Mouse (Mus musculus) liver, postnatal 0 days (tissue): ENCODE results near the gene Pappa2. TPM values are rescaled to one million over a fixed set of nuclear protein-coding genes. Genes with fewer than 3 reads are reported as not detected.

Experiments used
- ATAC-seq: fragments of 200-750 bp; cut with Nextera tagmentation; 2 replicates; pipeline ENCODE4 v1.8.0; 2017; ENCODE audit warnings: mild to moderate bottlenecking, moderate library complexity
- DNase-seq: peaks from one replicate; pipeline ENCODE4 v3.0.0-alpha.2; 2016
- H3K27ac ChIP-seq: fragments of 300-500 bp; sonication (generic); 2 replicates; pipeline ENCODE4 v1.5.1; 2014; ENCODE audit warnings: antibody characterized with exemption, moderate library complexity, mild to moderate bottlenecking, low read depth
- H3K27me3 ChIP-seq: fragments of 300-500 bp; sonication (generic); 2 replicates; pipeline ENCODE4 v1.6.1; 2014; ENCODE audit warnings: low read length, control low read depth, mixed read lengths; ENCODE audit not compliant: insufficient read depth
- H3K36me3 ChIP-seq: fragments of 300-500 bp; sonication (generic); replicated peaks from 2 replicates; pipeline ENCODE4 v1.6.1; 2014; ENCODE audit warnings: mild to moderate bottlenecking, control low read depth, low read length, moderate library complexity, mixed read lengths; ENCODE audit not compliant: insufficient read depth
- H3K4me1 ChIP-seq: fragments of 300-500 bp; sonication (generic); 2 replicates; pipeline ENCODE4 v1.6.1; 2014; ENCODE audit warnings: antibody characterized with exemption, mild to moderate bottlenecking, control low read depth; ENCODE audit not compliant: insufficient read depth
- H3K4me2 ChIP-seq: fragments of 300-500 bp; sonication (generic); 2 replicates; pipeline ENCODE4 v1.6.1; 2014; ENCODE audit warnings: low read depth, mild to moderate bottlenecking, low read length, moderate library complexity, mixed read lengths
- H3K4me3 ChIP-seq: fragments of 300-500 bp; sonication (generic); 2 replicates; pipeline ENCODE4 v1.5.1; 2014; ENCODE audit warnings: low read depth, low read length
- H3K9ac ChIP-seq: fragments of 300-500 bp; sonication (generic); replicated peaks from 2 replicates; pipeline ENCODE4 v1.6.1; 2014; ENCODE audit warnings: mild to moderate bottlenecking, moderate library complexity
- H3K9me3 ChIP-seq: fragments of 300-500 bp; sonication (generic); 2 replicates; pipeline ENCODE4 v1.6.1; 2016; ENCODE audit warnings: mild to moderate bottlenecking, control low read depth, low read length, mixed read lengths
- CTCF ChIP-seq: sonication (generic); IDR thresholded peaks from 2 replicates; pipeline ENCODE4 v1.5.1; 2016; ENCODE audit warnings: antibody characterized with exemption, low read depth
- EP300 ChIP-seq: IDR thresholded peaks from 2 replicates; pipeline ENCODE4 v1.6.1; 2016; ENCODE audit warnings: antibody characterized with exemption, low read depth, mild to moderate bottlenecking
- WGBS: fragments of 180-500 bp; shearing (Covaris S2); extraction: QIAGEN DNeasy Blood & Tissue Kit; methylation state at CpG from one replicate; pipeline ENCODE4 v1.1.7; 2014; ENCODE audit not compliant: insufficient replicate concordance; 5-methylcytosine and 5-hydroxymethylcytosine counted together
- polyA plus RNA-seq: library from polyadenylated mRNA; unstranded; fragments of >200 nt; fragmentation: Nextera tagmentation; extraction: Ambion mirVana; gene quantifications from 2 replicates; pipeline ENCODE4 v1.2.1, GENCODE M21; 2015

Pappa2 gene
- polyA plus RNA-seq, 1 experiment from 2014 or later: 0.01 TPM

- DNase-seq (no peak), ATAC-seq (no peak)
- WGBS: 72% methylated on average over 6 of the region's 6 CpGs
- H3K4me1 ChIP-seq: no peaks in the 10 kb centered on the region
- H3K36me3 ChIP-seq: no peaks in the 10 kb centered on the region
- H3K9ac ChIP-seq: no peak overlapping the region
- no peaks in the 10 kb centered on the region for H3K9me3 ChIP-seq
- H3K27me3 ChIP-seq: no peaks in the 10 kb centered on the region
- TF ChIP-seq CTCF (no peak), EP300 (no peak)
- no peak overlapping the region for H3K27ac ChIP-seq
- H3K4me3 ChIP-seq: no peak overlapping the region
- H3K4me2 ChIP-seq: no peak overlapping the region
These were observed 240.0 kb downstream of the Pappa2 start for GRCm38 (mm10) chr1:158740161-158740766.

DNA sequence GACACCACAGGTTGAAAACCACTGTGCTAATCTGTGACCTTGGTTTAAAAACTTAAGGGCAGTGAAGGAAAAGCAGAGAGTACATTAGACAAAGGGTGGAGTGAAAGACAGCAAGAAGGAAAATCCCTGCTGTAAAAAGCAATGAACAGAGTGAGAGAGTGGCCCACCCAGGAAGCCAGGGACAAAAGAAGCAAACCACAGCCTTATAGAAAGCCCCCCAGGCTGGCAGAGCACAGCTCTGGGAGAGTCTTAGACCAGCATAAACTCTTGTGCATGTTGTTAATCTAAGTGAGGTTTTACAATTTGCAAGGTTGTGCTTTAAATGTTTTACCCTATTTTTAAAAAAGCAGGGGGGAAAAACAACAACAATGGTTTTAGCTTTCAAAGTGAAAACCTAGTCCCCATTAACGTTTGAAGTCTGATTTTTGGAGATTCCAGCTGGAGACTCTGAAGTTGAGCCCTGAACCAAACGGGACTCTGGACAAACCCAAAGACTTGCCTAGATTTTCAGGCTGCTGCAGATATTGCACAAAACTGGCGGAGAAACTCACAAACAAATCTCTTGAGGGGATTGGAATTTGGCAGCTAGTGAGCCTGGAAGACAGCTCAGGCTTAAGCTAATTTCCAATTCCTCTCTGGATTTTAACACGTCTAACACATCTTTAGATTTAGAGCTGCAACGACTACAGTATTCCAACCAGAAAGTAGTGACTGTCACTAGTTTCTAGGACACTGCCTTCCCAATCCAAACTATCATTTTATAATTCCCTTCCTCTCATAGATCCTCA is 241.0 kb downstream of the Pappa2 start:
- ATAC-seq (no peak), DNase-seq (no peak)
- no peaks in the 10 kb centered on the region for H3K4me1 ChIP-seq
- no peaks in the 10 kb centered on the region for H3K27me3 ChIP-seq
- no peak overlapping the region for H3K4me2 ChIP-seq
- WGBS: 56% methylated on average over 5 of the region's 5 CpGs
- no peaks in the 10 kb centered on the region for H3K9me3 ChIP-seq
- H3K9ac ChIP-seq: no peak overlapping the region
- no peak overlapping the region for H3K4me3 ChIP-seq
- no peak overlapping the region for H3K27ac ChIP-seq
- no peaks in the 10 kb centered on the region for H3K36me3 ChIP-seq
- TF ChIP-seq CTCF (no peak), EP300 (no peak)

DNA sequence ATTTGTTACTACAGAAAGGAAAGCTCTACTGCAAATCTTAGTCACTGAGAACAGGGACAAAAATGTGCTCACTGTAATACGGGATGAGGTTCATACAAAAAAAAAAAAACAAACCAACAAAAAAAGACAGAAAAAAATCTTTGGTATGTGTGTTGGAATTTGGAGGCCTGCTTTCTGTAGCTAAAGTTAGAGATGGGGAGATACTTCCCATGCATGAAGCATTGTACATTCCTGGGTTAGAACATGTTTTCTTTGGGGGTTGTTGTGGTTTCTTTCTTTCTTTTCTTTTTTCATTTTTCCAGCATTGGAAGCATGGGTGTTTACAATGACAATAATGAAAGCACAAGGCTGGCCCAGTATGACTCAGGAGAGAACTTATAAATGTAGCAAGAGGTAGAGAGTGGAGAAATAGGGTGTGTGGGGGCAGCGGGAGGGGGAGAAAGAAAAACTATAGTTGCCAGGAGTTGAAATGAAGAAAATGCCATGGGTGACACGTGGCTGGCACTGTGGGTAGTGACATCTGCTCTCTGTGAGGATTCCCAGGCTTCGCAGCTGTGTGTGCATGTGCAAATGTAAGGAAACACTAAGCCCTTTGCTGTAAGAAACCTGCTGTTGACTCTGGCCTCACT is 247.3 kb downstream of the Pappa2 start:
- WGBS: 58% methylated on average over 4 of the region's 4 CpGs
- no peak overlapping the region for H3K27ac ChIP-seq

GRCm38 (mm10) chr1:158713301-158714095 is 266.8 kb downstream of the Pappa2 start:
- H3K9ac ChIP-seq: no peak overlapping the region
- DNase-seq (no peak), ATAC-seq (no peak)
- 40% methylated on average over 5 of the region's 5 CpGs for WGBS
- TF ChIP-seq CTCF (peak; percentile 63), EP300 (no peak)
- no peaks in the 10 kb centered on the region for H3K27me3 ChIP-seq
- no peak overlapping the region for H3K27ac ChIP-seq
- H3K9me3 ChIP-seq: no peaks in the 10 kb centered on the region
- no peak overlapping the region for H3K4me2 ChIP-seq
- H3K4me1 ChIP-seq: no peaks in the 10 kb centered on the region
- no peaks in the 10 kb centered on the region for H3K36me3 ChIP-seq
- H3K4me3 ChIP-seq: no peak overlapping the region

More for the DNA sequence above, 247.3 kb downstream of the Pappa2 start:
- DNase-seq (no peak), ATAC-seq (no peak)
- Histone ChIP-seq H3K9ac (no peak overlapping the region), H3K9me3 (no peaks in the 10 kb centered on the region), H3K27me3 (no peaks in the 10 kb centered on the region), H3K4me1 (no peaks in the 10 kb centered on the region), H3K4me2 (no peak overlapping the region), H3K4me3 (no peak overlapping the region), H3K36me3 (no peaks in the 10 kb centered on the region)
- TF ChIP-seq EP300 (no peak), CTCF (no peak)

DNA sequence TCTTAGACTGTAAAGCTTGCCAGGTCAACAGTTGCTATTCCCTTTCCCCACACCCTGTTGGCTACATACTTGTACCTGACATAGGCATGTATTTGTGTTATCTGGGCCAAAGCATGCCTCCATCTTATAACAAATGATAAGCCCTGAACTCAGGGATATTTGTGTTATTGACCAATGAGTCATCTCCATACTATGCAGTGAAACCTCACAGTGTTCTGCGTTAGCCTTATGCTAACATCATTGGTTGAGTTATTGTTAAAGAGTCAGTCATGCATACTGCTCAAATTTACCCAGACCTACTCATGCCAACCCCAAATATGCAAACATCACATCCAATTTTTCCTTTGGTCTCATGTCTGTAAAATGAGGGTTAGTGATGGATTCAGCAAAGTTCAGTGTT is 279.0 kb downstream of the Pappa2 start:
- Histone ChIP-seq H3K4me1 (no peaks in the 10 kb centered on the region), H3K9me3 (no peaks in the 10 kb centered on the region), H3K36me3 (no peaks in the 10 kb centered on the region), H3K4me3 (no peak overlapping the region), H3K27ac (no peak overlapping the region), H3K4me2 (no peak overlapping the region), H3K9ac (no peak overlapping the region), H3K27me3 (no peaks in the 10 kb centered on the region)
- ATAC-seq (no peak), DNase-seq (no peak)
- TF ChIP-seq EP300 (no peak), CTCF (no peak)
- 71% methylated on average over 1 of the region's 1 CpGs for WGBS

DNA sequence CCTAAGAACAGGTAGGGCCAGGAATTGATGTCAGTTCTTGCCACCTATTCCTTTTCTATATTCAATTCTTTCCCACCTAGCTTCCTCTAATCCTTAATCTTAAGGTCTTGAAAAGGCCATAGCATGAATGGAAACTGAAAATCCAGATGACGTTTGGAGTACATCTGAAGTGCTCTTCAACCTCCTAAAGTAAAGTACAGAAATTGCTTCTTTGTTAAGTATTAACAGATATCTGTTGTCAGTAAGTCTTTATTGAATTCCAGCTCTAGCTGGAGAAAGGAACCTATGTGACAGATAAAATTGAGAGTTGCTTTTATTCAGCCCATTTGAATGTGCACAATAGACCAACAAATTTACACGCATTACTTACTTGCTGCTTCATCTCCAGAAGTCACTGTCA is 280.1 kb downstream of the Pappa2 start:
- H3K9ac ChIP-seq: no peak overlapping the region
- H3K4me3 ChIP-seq: no peak overlapping the region
- ATAC-seq: no peak
- no peaks in the 10 kb centered on the region for H3K4me1 ChIP-seq
- H3K4me2 ChIP-seq: no peak overlapping the region
- no peaks in the 10 kb centered on the region for H3K36me3 ChIP-seq
- no peak overlapping the region for H3K27ac ChIP-seq
- no peaks in the 10 kb centered on the region for H3K9me3 ChIP-seq
- no peak for DNase-seq
- WGBS: 68% methylated on average over 2 of the region's 2 CpGs
- TF ChIP-seq EP300 (no peak), CTCF (no peak)
- no peaks in the 10 kb centered on the region for H3K27me3 ChIP-seq
